Mouse (Mus musculus) layer of hippocampus, postnatal 10 days (tissue): ENCODE measurements around the gene Pex11b. TPM values are rescaled to one million over a fixed set of nuclear protein-coding genes. Genes with fewer than 3 reads are reported as not detected.
"Not testable (repeated sequence)": the region's sequence is repeated elsewhere in the genome, so short reads cannot be mapped to it uniquely, and the experiment has no call there.

Experiments used
- DNase-seq, 2 experiments: peaks; one replicate each; pipeline ENCODE4 v3.0.0; 2021; ENCODE audit warnings: low spot score in 2 of 2
- total RNA-seq, 2 experiments: library from RNA; stranded (reverse); gene quantifications; 2 replicates each; pipeline ENCODE4 v1.2.3; 2021

Gene Pex11b
- total RNA-seq, 2 experiments from 2014 or later, result 43.2 to 50.3 TPM

DNA sequence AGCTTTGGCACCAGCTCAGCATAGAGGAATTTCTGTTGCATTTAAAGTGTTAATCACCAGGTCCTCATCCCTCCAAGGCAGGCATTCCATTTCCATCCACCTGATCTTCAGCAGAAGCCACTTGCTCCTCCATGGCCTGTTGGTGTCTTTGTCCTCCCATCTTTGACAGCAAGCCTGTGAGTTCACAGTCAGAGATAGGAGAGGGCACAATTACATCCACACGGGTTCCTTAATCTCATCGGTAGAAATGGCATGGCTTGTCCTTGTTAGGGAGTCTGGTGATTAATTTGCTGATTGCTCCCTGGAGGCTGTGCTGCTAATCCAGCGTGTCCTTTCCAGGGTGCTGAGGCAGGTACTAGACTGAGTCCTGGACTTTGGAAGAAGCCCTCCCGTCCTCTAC is 38.3 kb downstream of the Pex11b start:
- DNase-seq, result no peak

DNA sequence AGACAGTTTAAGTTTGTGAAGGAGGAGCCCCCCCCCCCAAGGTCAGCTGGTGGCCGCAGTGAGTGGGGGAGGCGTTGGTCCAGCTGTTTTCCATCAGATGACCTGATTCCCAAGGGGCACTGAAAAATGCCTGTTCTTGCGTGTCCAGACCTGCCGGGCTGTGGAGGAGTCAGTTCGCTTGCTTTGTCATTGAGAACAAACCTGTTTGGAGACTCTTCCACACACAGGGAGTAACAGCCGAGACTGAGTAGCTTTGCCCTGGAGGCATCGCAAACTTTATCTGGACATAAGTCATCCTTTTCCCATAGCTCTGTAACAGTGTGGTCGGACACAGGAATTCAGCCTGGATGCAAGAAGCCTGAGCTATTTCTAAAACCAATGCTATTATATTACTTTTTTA is 39.3 kb downstream of the Pex11b start:
- no peak for DNase-seq

DNA sequence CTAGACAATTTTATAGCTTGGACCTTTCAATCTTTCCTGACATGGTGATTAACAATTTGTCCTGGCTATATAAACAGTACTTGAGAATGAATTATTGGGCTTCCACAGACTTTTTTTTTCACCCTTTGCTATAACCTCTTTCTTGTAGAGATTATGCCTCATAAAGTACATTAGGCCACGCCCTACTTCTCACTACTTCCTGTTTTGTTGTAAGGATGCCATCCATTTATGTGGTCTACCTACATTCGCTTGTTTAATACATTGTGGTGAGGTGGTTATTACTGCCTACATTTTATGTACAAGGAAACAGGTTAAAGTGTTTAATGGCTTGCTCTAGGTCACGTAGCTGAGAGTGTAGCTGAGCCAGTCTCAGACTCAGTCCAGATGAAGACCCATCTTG is 40.0 kb downstream of the Pex11b start:
- DNase-seq, result no peak

DNA sequence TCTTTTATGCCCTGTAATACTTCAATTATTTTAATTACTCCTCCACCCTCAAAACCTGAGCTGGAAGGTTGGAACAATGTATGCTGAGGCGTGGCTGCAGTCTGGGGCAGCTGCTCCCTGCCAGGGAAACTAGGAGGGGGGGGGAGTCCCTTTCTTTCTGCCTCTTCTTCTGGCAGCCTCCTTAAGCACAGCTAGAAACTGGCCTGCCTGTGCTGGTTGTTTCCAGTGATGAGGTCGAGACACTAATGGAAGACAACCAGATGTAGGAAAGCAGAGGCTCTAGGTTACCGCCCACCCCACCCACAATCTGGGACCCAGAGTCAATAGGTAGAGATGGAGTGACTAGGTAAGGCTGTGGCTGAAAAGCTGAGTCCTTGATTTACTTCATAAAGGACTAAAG is 40.5 kb downstream of the Pex11b start:
- no peak for DNase-seq

DNA sequence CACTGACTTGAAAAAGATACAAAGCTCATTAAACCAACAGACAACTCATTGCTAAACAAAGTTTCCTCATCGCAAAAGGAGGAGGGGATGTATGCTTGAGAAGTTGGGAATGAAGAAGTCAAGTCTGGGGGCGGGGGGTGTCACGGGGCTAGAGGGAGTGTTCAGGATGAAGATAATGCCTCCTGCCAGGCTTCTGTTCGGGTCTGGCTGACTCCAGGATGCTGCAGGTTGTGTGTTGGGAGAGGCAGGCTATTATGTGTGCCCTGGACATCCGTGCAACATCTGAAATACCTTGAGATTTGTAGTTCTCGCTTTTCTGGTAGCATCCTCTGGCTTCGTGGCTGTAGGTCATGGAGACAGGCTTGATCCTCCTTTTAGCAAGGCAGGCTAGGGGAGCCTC is 43.3 kb downstream of the Pex11b start:
- no peak for DNase-seq

DNA sequence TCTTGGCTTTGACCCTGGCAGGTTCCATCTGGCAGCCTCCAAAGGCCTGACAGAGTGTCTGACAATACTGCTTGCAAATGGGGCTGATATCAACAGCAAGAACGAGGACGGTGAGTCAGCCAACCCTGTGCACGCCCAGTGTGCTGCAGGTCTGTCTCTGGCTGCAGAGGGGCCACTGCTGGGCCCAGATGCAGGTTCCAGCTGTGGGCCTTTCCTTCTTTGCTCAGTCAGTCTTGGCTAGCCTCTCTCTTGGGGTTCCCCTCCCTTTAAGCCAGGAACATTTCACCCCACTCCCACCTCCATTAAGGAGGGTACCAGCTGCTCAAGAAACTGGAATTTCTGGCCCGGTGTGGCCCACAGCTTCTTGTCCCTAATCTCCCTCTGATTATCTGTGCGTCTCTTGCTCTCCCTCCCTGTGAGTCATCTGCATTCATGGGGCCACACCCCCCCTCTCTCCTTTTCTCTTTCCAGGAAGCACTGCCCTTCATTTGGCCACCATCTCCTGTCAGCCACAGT is 44.0 kb downstream of the Pex11b start:
- DNase-seq, result no peak

DNA sequence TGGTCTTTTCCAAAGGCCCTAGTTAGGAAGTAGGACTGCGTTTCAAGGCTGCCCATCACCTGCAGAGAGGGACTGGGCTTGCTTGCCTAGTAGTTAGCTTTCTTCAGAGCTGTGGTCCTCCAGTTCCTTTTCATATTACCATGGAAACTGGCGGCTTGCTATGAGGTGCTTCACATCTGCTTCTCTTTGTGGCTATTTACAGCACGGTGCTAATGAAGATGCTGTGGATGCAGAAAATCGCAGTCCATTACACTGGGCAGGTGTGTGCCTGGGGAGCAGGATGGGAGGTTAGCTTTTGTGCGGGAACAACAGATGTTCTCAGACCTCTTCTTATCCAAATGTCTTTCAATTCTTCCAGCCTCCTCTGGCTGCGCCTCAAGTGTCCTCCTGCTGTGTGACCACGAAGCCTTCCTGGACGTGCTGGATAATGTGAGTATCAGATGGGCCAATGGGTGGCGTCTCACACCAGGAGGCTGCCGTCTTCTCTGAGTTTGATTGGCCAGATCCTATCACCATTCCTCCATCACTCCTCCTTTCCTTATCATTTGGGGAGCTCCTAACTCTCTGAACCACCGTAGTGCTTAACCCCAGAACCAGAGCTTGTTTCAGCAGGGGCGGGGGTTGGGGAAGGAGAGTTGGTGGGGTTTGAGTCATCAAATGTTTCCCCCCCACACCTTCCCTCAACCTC is 45.2 kb downstream of the Pex11b start:
- DNase-seq, result no peak

DNA sequence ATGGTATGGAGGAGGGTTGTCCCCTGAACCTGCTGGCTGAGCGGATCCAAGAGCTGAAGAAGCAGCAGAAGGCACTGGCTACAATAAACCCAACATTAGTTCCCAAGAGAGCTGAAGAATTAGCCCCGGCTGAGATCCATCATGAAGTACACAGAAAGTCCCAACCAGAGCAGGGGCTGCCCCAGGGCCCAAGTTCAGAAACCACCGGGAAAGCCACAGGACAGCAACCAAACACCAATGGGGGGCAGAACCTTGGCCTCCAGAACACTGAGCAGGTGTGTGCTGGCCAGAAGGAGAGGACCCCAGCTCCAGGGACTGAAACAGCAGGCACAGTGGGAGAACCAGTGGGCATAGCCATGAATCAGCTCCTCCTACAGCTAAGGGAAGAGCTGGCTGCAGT is 48.3 kb downstream of the Pex11b start:
- no peak for DNase-seq

DNA sequence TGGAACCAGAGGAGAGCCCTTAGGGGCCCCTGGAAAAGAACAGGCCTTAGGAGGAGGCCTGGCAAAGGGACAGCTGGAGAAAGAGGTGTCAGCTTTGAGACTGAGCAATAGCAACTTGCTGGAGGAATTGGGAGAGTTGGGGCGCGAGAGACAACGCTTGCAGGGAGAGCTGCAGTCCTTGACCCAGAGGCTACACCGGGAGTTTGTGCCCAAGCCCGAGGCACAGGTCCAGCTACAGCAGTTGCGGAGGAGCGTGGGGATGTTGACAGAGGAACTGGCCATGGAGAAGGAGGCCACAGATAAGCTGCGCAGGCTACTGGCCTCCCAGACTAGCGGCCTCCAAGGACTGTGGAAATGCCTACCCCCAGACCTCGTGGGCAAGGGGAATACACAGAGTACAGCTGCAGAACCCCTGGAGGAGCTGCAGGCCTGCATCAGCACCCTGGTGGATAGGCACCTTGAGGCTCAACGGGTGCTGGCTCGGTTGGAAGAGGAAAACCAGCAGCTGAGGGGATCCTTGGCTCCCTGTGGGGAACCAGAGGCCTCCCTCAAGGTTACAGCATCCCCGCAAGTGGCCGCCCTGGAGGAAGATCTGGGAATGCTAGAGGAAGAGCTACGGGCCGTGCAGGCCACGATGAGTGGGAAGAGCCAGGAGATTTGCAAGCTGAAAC is 49.1 kb downstream of the Pex11b start:
- no peak for DNase-seq

DNA sequence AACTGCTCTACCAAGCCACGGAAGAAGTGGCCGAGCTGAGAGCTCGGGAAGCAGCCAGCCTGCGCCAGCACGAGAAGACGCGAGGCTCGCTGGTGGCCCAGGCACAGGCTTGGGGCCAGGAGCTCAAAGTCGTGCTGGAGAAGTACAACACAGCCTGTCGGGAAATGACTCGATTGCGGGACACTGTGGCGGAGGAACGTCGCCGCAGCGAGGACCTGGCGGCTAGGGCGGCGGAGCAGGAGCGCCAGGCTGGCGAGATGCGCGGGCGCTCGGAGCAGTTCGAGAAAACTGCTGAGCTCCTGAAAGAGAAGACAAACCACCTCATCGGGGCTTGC is 49.6 kb downstream of the Pex11b start:
- no peak for DNase-seq

DNA sequence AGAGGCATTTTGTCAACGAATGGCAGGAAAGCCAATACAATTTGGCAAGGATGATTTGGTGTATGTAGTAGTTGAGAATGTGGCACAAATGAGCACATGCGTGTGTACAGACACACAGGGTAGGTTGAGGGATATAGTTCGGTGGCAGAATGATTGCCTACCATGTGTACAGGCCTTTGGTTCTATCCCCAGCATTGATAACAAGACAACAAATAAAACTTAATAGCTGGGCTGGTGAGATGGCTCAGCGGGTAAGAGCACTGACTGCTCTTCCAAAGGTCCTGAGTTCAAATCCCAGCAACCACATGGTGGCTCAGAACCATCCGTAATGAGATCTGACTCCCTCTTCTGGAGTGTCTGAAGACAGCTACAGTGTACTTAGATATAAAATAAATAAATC is 50.9 kb downstream of the Pex11b start:
- DNase-seq, result not testable (repeated sequence)

DNA sequence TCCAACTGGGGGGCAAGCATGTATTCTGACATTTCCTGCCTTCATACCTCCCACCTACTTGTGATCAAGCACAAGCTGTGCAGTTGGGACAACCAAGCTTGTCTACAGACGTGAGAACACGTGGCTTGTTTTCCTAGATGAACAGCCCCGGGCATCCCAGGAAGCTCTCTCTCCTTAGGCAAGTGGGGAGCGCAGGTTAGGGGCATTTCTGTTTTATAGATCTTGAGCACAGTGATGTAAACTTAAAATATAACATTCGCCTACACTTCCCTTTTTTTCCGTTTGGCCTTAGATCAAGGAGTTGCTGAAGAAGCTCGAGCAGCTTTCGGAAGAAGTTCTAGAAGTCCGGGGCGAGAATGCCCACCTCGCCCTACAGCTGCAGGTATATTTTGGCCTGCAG is 53.7 kb downstream of the Pex11b start:
- no peak for DNase-seq

DNA sequence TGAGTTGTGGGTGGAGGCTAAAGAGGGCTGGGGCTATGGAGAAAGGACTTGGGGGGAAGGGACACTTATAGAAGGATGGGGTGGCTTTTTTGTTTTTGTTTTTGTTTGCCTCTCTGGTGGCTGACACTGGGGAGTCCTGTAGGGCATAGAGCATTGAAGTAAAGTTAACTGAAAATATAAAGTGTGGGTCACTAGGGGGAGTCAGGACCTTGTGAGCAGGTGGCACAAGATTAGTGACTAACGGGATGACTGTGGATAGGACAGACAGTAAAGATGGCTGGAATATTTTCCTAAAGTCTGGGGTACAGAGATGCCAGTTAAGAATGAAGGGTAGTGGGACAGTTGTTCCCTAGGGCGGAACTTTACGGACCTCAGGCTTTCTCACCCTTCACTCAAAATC is 55.1 kb downstream of the Pex11b start:
- no peak for DNase-seq

DNA sequence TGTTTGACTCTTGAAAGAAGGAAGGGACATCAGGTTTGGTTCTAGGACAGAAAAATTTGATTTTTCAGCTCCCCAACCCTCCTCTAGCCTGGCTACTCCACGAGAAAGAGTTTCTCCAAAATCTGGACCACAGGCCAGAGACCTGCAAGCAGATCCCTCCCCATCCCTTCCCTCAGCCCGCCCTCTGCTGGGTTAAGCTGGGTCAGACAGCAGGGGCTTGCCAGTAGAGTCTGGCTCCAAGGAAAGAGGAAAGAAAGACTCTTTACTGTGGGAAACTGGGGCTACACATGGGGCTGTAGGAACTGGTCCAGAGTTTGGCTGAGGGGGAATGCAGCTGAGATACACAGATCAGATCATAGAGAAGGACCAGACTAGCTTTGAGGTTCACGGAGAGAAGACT is 57.3 kb downstream of the Pex11b start:
- DNase-seq, result peak; percentile 46 to 61

DNA sequence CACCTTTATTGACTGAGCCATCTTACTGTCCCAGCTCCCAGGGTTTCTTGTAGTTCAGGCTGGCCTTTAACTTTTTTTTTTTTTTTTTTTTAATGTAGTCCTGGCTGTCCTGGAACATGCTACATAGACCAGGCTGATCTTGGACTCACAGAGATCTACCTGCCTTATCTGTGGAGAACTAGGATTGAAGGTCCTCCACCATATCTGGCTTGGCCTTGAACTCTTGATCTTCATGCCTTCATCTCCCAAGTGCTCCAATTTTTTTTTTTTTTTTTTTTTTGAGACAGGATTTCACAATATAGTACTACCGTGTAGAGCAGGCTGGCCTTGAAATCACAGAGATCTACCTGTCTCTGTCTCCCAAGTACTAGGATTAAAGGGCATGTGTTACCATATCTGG is 58.4 kb downstream of the Pex11b start:
- no peak for DNase-seq

Other genes starting within 250 kb of the Pex11b start
- gene BC107364, start 183.1 kb upstream of the Pex11b start, total RNA-seq, result not detected
- gene Hfe2, start 110.2 kb upstream of the Pex11b start, total RNA-seq, result under 1 TPM; 0.41 to 0.49 TPM
- 10 to 100 TPM; 36.5 to 46.1 TPM for gene Txnip, start 77.4 kb upstream of the Pex11b start, total RNA-seq
- not detected for gene Gm16253, start 58.4 kb upstream of the Pex11b start, total RNA-seq
- gene Polr3gl, start 41.2 kb upstream of the Pex11b start, total RNA-seq, result 10 to 100 TPM; 27.5 to 28.6 TPM
- 10 to 100 TPM; 41.3 to 45.5 TPM for gene Ankrd34a, start 38.7 kb upstream of the Pex11b start, total RNA-seq
- gene Lix1l, start 34.2 kb upstream of the Pex11b start, total RNA-seq, result 10 to 100 TPM; 40.8 to 44.5 TPM
- 10 to 100 TPM; 69.9 to 75.6 TPM for gene Rbm8a, start 5.4 kb upstream of the Pex11b start, total RNA-seq
- gene Gm42957, start 98 bp downstream of the Pex11b start, total RNA-seq, result under 1 TPM; 0.25 to 0.34 TPM
- 1 to 10 TPM; 1.4 to 1.8 TPM for gene Itga10, start 10.2 kb downstream of the Pex11b start, total RNA-seq
- 1 to 10 TPM; 6.9 to 7.4 TPM for gene Ankrd35, start 34.8 kb downstream of the Pex11b start, total RNA-seq
- gene Pias3, start 61.0 kb downstream of the Pex11b start, total RNA-seq, result 10 to 100 TPM; 25.6 to 31.7 TPM
- 10 to 100 TPM in 1 of 2 experiments, 1 to 10 TPM in 1; 9.8 to 11.0 TPM for gene Nudt17, start 73.2 kb downstream of the Pex11b start, total RNA-seq
- 10 to 100 TPM; 26.4 to 28.1 TPM for gene Polr3c, start 92.3 kb downstream of the Pex11b start, total RNA-seq
- gene Rnf115, start 92.3 kb downstream of the Pex11b start, total RNA-seq, result 10 to 100 TPM; 46.3 to 56.3 TPM
- under 1 TPM; 0.14 to 0.25 TPM for gene Pdzk1, start 193.9 kb downstream of the Pex11b start, total RNA-seq
- gene Cd160, start 194.0 kb downstream of the Pex11b start, total RNA-seq, result not detected